Mouse (Mus musculus) midbrain, embryonic 12.5 days (tissue): Measurements from ENCODE around the gene Zfp668. TPM values are rescaled to one million over a fixed set of nuclear protein-coding genes. Genes with fewer than 3 reads are reported as not detected.
"Not testable (repeated sequence)": the region's sequence is repeated elsewhere in the genome, so short reads cannot be mapped to it uniquely, and the experiment has no call there.

Experiments
- ATAC-seq: fragments of 200-750 bp; cut with Nextera tagmentation; 2 replicates; pipeline ENCODE4 v1.8.0; 2017; ENCODE audit warnings: low read depth, moderate TSS enrichment, moderate library complexity; ENCODE audit not compliant: low FRiP score
- H3K27ac ChIP-seq: fragments of 300-500 bp; sonication (generic); replicated peaks from 2 replicates; pipeline ENCODE4 v1.5.1; 2016; ENCODE audit warnings: mild to moderate bottlenecking
- H3K27me3 ChIP-seq: fragments of 300-500 bp; sonication (generic); 2 replicates; pipeline ENCODE4 v1.6.1; 2016; ENCODE audit warnings: mild to moderate bottlenecking
- H3K36me3 ChIP-seq: fragments of 300-500 bp; sonication (generic); 2 replicates; pipeline ENCODE4 v1.6.1; 2016
- H3K4me1 ChIP-seq: fragments of 300-500 bp; sonication (generic); 2 replicates; pipeline ENCODE4 v1.6.1; 2016
- H3K4me2 ChIP-seq: fragments of 300-500 bp; sonication (generic); replicated peaks from 2 replicates; pipeline ENCODE4 v1.6.1; 2016; ENCODE audit warnings: mild to moderate bottlenecking, moderate library complexity
- H3K4me3 ChIP-seq: fragments of 300-500 bp; sonication (generic); 2 replicates; pipeline ENCODE4 v1.5.1; 2016; ENCODE audit warnings: mild to moderate bottlenecking
- H3K9ac ChIP-seq: fragments of 300-500 bp; sonication (generic); replicated peaks from 2 replicates; pipeline ENCODE4 v1.6.1; 2016; ENCODE audit warnings: mild to moderate bottlenecking, moderate library complexity
- H3K9me3 ChIP-seq: fragments of 300-500 bp; sonication (generic); 2 replicates; pipeline ENCODE4 v1.6.1; 2016; ENCODE audit warnings: mild to moderate bottlenecking
- WGBS: fragments of 180-500 bp; shearing (Covaris S2); methylation state at CpG from one replicate; pipeline ENCODE4 v1.1.7; 2016; 5-methylcytosine and 5-hydroxymethylcytosine counted together
- polyA plus RNA-seq: library from polyadenylated mRNA; unstranded; fragments of >200 nt; fragmentation: Nextera tagmentation; extraction: Ambion mirVana; gene quantifications from 2 replicates; pipeline ENCODE4 v1.2.1, GENCODE M21; 2016

The Zfp668 gene
- polyA plus RNA-seq, 1 experiment from 2014 or later: 39.0 TPM

GRCm38 (mm10) chr7:127908656-127909055 is 32.0 kb upstream of the Zfp668 start:
- Histone ChIP-seq H3K36me3 (peaks cover 41% of the 10 kb centered on the region), H3K4me3 (no peak overlapping the region), H3K4me1 (peaks cover 25% of the 10 kb centered on the region), H3K9me3 (no peaks in the 10 kb centered on the region), H3K27me3 (no peaks in the 10 kb centered on the region), H3K27ac (no peak overlapping the region), H3K9ac (no peak overlapping the region), H3K4me2 (no peak overlapping the region)
- no peak for ATAC-seq
- WGBS: 92% methylated on average over 4 of the region's 4 CpGs

GRCm38 (mm10) chr7:127907939-127908338 is 31.3 kb upstream of the Zfp668 start:
- H3K36me3 ChIP-seq: peaks cover 41% of the 10 kb centered on the region
- 95% methylated on average over 12 of the region's 12 CpGs for WGBS
- H3K9me3 ChIP-seq: no peaks in the 10 kb centered on the region
- H3K4me3 ChIP-seq: no peak overlapping the region
- no peak for ATAC-seq
- no peak overlapping the region for H3K27ac ChIP-seq
- no peak overlapping the region for H3K9ac ChIP-seq
- H3K27me3 ChIP-seq: no peaks in the 10 kb centered on the region
- no peak overlapping the region for H3K4me2 ChIP-seq
- H3K4me1 ChIP-seq: peaks cover 21% of the 10 kb centered on the region

- H3K36me3 ChIP-seq: peaks cover 40% of the 10 kb centered on the region
- peaks cover 13% of the 10 kb centered on the region for H3K4me1 ChIP-seq
- H3K27me3 ChIP-seq: no peaks in the 10 kb centered on the region
- peak; percentile 92 for ATAC-seq
- WGBS: 10% methylated on average over 38 of the region's 38 CpGs
- H3K9ac ChIP-seq: peak within 1 kb of the TSS; percentile 77
- H3K4me3 ChIP-seq: peak within 1 kb of the TSS; percentile 75
- H3K9me3 ChIP-seq: no peaks in the 10 kb centered on the region
- H3K4me2 ChIP-seq: peak within 1 kb of the TSS; percentile 82
- peak within 1 kb of the TSS; percentile 75 for H3K27ac ChIP-seq
These were observed 27.6 kb upstream of the Zfp668 start, which contains the start of gene Bckdk for GRCm38 (mm10) chr7:127903971-127904796. Gene Bckdk (plus strand): TSS chr7:127904082.

GRCm38 (mm10) chr7:127901772-127902171 is 25.1 kb upstream of the Zfp668 start:
- no peak for ATAC-seq
- Histone ChIP-seq H3K27me3 (no peaks in the 10 kb centered on the region), H3K9ac (no peak overlapping the region), H3K4me3 (no peak overlapping the region), H3K36me3 (peaks cover 16% of the 10 kb centered on the region), H3K9me3 (no peaks in the 10 kb centered on the region), H3K4me2 (no peak overlapping the region), H3K27ac (no peak overlapping the region), H3K4me1 (peaks cover 13% of the 10 kb centered on the region)
- 76% methylated on average over 2 of the region's 2 CpGs for WGBS

GRCm38 (mm10) chr7:127899997-127900396 is 23.4 kb upstream of the Zfp668 start:
- Histone ChIP-seq H3K27me3 (no peaks in the 10 kb centered on the region), H3K4me2 (no peak overlapping the region), H3K4me3 (no peak overlapping the region), H3K36me3 (no peaks in the 10 kb centered on the region), H3K27ac (no peak overlapping the region), H3K9ac (no peak overlapping the region), H3K4me1 (peaks cover 11% of the 10 kb centered on the region), H3K9me3 (no peaks in the 10 kb centered on the region)
- WGBS: 48% methylated on average over 7 of the region's 7 CpGs
- no peak for ATAC-seq

- ATAC-seq: no peak
- no peak overlapping the region for H3K9ac ChIP-seq
These were observed 21.7 kb upstream of the Zfp668 start for GRCm38 (mm10) chr7:127898179-127898956.

GRCm38 (mm10) chr7:127897542-127897941 is 20.9 kb upstream of the Zfp668 start:
- Histone ChIP-seq H3K4me1 (peaks cover 11% of the 10 kb centered on the region), H3K9ac (no peak overlapping the region), H3K27me3 (no peaks in the 10 kb centered on the region), H3K36me3 (0 out of 2 replicates have a peak, but pooled peaks cover 9% of the 10 kb centered on the region), H3K9me3 (no peaks in the 10 kb centered on the region), H3K4me2 (no peak overlapping the region), H3K4me3 (no peak overlapping the region), H3K27ac (no peak overlapping the region)
- no peak for ATAC-seq
- WGBS: 92% methylated on average over 7 of the region's 7 CpGs

More at GRCm38 (mm10) chr7:127898179-127898956, 21.7 kb upstream of the Zfp668 start:
- Histone ChIP-seq H3K9me3 (no peaks in the 10 kb centered on the region), H3K27ac (no peak overlapping the region), H3K4me2 (no peak overlapping the region), H3K4me1 (peaks cover 11% of the 10 kb centered on the region), H3K4me3 (no peak overlapping the region), H3K36me3 (0 out of 2 replicates have a peak, but pooled peaks cover under 1% of the 10 kb centered on the region), H3K27me3 (no peaks in the 10 kb centered on the region)
- 36% methylated on average over 10 of the region's 10 CpGs for WGBS

GRCm38 (mm10) chr7:127896384-127896783 is 19.8 kb upstream of the Zfp668 start:
- Histone ChIP-seq H3K4me3 (no peak overlapping the region), H3K27ac (no peak overlapping the region), H3K9ac (no peak overlapping the region), H3K36me3 (peaks cover 18% of the 10 kb centered on the region; the same call in 1 of the 2 replicates), H3K27me3 (no peaks in the 10 kb centered on the region), H3K9me3 (no peaks in the 10 kb centered on the region), H3K4me1 (peaks cover 11% of the 10 kb centered on the region), H3K4me2 (no peak overlapping the region)
- ATAC-seq: no peak
- WGBS: 60% methylated on average over 13 of the region's 13 CpGs

- peak overlapping the region; percentile 81 for H3K4me2 ChIP-seq
- H3K4me1 ChIP-seq: peaks cover 11% of the 10 kb centered on the region
- not testable (repeated sequence) for H3K9ac ChIP-seq, ATAC-seq, H3K27me3 ChIP-seq, H3K9me3 ChIP-seq, H3K27ac ChIP-seq
- 75% methylated on average over 7 of the region's 7 CpGs for WGBS
- peaks cover 23% of the 10 kb centered on the region for H3K36me3 ChIP-seq
- H3K4me3 ChIP-seq: peak overlapping the region; percentile 58
These were observed 19.3 kb upstream of the Zfp668 start for GRCm38 (mm10) chr7:127895891-127896290.

- Histone ChIP-seq H3K4me3 (peak within 1 kb of the TSS; percentile 58), H3K4me2 (peak within 1 kb of the TSS; percentile 81), H3K9me3 (no peaks in the 10 kb centered on the region), H3K27ac (peak within 1 kb of the TSS; percentile 66; the same call in 1 of the 2 replicates), H3K9ac (peak within 1 kb of the TSS; percentile 65), H3K4me1 (peaks cover 11% of the 10 kb centered on the region), H3K27me3 (no peaks in the 10 kb centered on the region), H3K36me3 (peaks cover 27% of the 10 kb centered on the region)
- WGBS: under 1% methylated on average over 26 of the region's 26 CpGs
- ATAC-seq: peak; percentile 99
These were observed 18.8 kb upstream of the Zfp668 start, which contains the start of the genes Gm21974 and Vkorc1 for GRCm38 (mm10) chr7:127895442-127895841. Gene Gm21974 (minus strand): TSS chr7:127895454. Gene Vkorc1 (minus strand): TSS chr7:127895617.

GRCm38 (mm10) chr7:127894480-127894879 is 17.9 kb upstream of the Zfp668 start:
- Histone ChIP-seq H3K27ac (no peak overlapping the region), H3K9me3 (no peaks in the 10 kb centered on the region), H3K36me3 (peaks cover 34% of the 10 kb centered on the region), H3K4me1 (peaks cover 11% of the 10 kb centered on the region), H3K4me2 (peak overlapping the region; percentile 81), H3K9ac (no peak overlapping the region), H3K27me3 (no peaks in the 10 kb centered on the region), H3K4me3 (peak overlapping the region; percentile 58; the same call in 1 of the 2 replicates)
- ATAC-seq: no peak
- WGBS: 83% methylated on average over 5 of the region's 5 CpGs

GRCm38 (mm10) chr7:127890798-127891197 is 14.2 kb upstream of the Zfp668 start, which contains the start of gene Prss53:
Gene Prss53 (minus strand): TSS chr7:127890970.
- Histone ChIP-seq H3K36me3 (peaks cover 71% of the 10 kb centered on the region), H3K4me3 (no peak within 1 kb of the TSS), H3K27ac (no peak within 1 kb of the TSS), H3K9ac (no peak within 1 kb of the TSS), H3K4me1 (peaks cover 11% of the 10 kb centered on the region), H3K4me2 (no peak within 1 kb of the TSS), H3K9me3 (no peaks in the 10 kb centered on the region), H3K27me3 (no peaks in the 10 kb centered on the region)
- WGBS: 52% methylated on average over 4 of the region's 4 CpGs
- no peak for ATAC-seq
